10 mouse cellular contexts compared by ENCODE assay signal in genomic region chr2:61058545-61059235, GRCm38 (mm10).
DNase-seq lines count a peak whose midpoint lies in the region; TF ChIP-seq lines count a peak whose summit lies in the region.
"Had no signal": no experiment of that assay in that cellular context is flagged by ENCODE, and none has a peak within 500 bp of the region (broad histone marks: within the 10 kb centered on the region; RNA-seq: fewer than 3 reads in every experiment).

No protein-coding gene starts in this region.

- WGBS in heart, embryonic 10.5 days = 40% methylated on average over 6 of the region's 6 CpGs
- 51% methylated on average over 6 of the region's 6 CpGs for WGBS in heart, adult 2 months
- 32% methylated on average over 6 of the region's 6 CpGs for WGBS in kidney, adult 2 months

- peak overlapping the region; percentile 17; the same call in 1 of the 2 replicates for H3K27ac ChIP-seq in heart, embryonic 10.5 days
- no peak overlapping the region for H3K27ac ChIP-seq in heart, adult 2 months
- H3K27ac ChIP-seq in kidney, adult 2 months (ENCODE audit: insufficient read depth, low read depth, low read length) = no peak overlapping the region

- intact Hi-C loops in heart, adult 2 months (cut with DNase I) = no loop called here

- no peaks in the 10 kb centered on the region for H3K27me3 ChIP-seq in heart, embryonic 10.5 days (ENCODE audit: insufficient read depth, poor library complexity, severe bottlenecking)
- no peaks in the 10 kb centered on the region for H3K27me3 ChIP-seq in heart, adult 2 months (ENCODE audit: control insufficient read depth, insufficient read depth, low read length)
- no peaks in the 10 kb centered on the region; the same call in 1 of the 2 replicates for H3K27me3 ChIP-seq in kidney, adult 2 months (replicated peaks; ENCODE audit: control insufficient read depth, insufficient read depth, low read length)

- no peaks in the 10 kb centered on the region for H3K9me3 ChIP-seq in heart, embryonic 10.5 days
- H3K9me3 ChIP-seq: G1E had no signal

- H3K9ac ChIP-seq in heart, adult 2 months (ENCODE audit: low read depth, low read length) = no peak overlapping the region

- H3K79me2 ChIP-seq in heart, adult 2 months (replicated peaks; ENCODE audit: control insufficient read depth, insufficient read depth, low read length) = no peaks in the 10 kb centered on the region

- peaks cover 26% of the 10 kb centered on the region for H3K4me1 ChIP-seq in heart, embryonic 10.5 days
- H3K4me1 ChIP-seq in heart, adult 2 months (ENCODE audit: control insufficient read depth, insufficient read depth, low read length) = no peaks in the 10 kb centered on the region; the same call in 1 of the 2 replicates
- H3K4me1 ChIP-seq in kidney, adult 2 months (ENCODE audit: control insufficient read depth, insufficient read depth, low read length) = peaks cover 7% of the 10 kb centered on the region

- no peak for TF ChIP-seq POLR2A in heart, adult 2 months (IDR thresholded peaks at IDR 0.05; ENCODE audit: insufficient read depth, low read depth, low read length)
- no peak for TF ChIP-seq POLR2A in kidney, adult 2 months (IDR thresholded peaks at IDR 0.05; ENCODE audit: low read depth, low read length)

- no peak for TF ChIP-seq CTCF in heart, adult 2 months (IDR thresholded peaks at IDR 0.05)
- TF ChIP-seq CTCF in kidney, adult 2 months (conservative IDR thresholded peaks at IDR 0.05; ENCODE audit: insufficient read depth, insufficient read length, low read depth, low read length) = no peak

- no peak for TF ChIP-seq EP300 in heart, adult 2 months (IDR thresholded peaks at IDR 0.05; ENCODE audit: insufficient read depth, low read depth, low read length)

- H3K4me3 ChIP-seq in heart, embryonic 10.5 days = no peak overlapping the region
- no peak overlapping the region for H3K4me3 ChIP-seq in heart, adult 2 months
- H3K4me3 ChIP-seq in kidney, adult 2 months (ENCODE audit: insufficient read depth, low read depth, low read length) = no peak overlapping the region
- H3K4me3 ChIP-seq: myocyte had no signal

- DNase-seq in heart, embryonic 10.5 days (ENCODE audit: low spot score) = no peak
- DNase-seq in heart, adult 2 months = no peak
- DNase-seq in right cerebral cortex, postnatal 10 days (ENCODE audit: low spot score in 2 of 2) = peak; percentile 40 to 44
- no peak for DNase-seq in right cerebral cortex, adult 2 months (ENCODE audit: low spot score in 2 of 2)
- peak; percentile 55 for DNase-seq in kidney, adult 2 months
- DNase-seq in urinary bladder, postnatal 14 days (ENCODE audit: low spot score) = no peak
- no peak for DNase-seq in B cell, adult 2 months
- DNase-seq in spleen, postnatal 14 days (ENCODE audit: low spot score in 2 of 2) = no peak

- H3K36me3 ChIP-seq in heart, embryonic 10.5 days = no peaks in the 10 kb centered on the region
- no peaks in the 10 kb centered on the region for H3K36me3 ChIP-seq in heart, adult 2 months (ENCODE audit: control insufficient read depth, insufficient read depth, low read length)
- H3K36me3 ChIP-seq in kidney, adult 2 months (ENCODE audit: control insufficient read depth, insufficient read depth, low read length) = no peaks in the 10 kb centered on the region
- H3K36me3 ChIP-seq: G1E had no signal

Comparison
In these comparisons a context has a peak if more than half of its experiments do, and no peak if none do; other contexts are left out.
1. DNase-seq: peak in right cerebral cortex, postnatal 10 days (2 of 2) and kidney, adult 2 months (single experiment); none in heart, embryonic 10.5 days (single experiment), heart, adult 2 months (0 of 2), right cerebral cortex, adult 2 months (0 of 2), urinary bladder, postnatal 14 days (single experiment), B cell, adult 2 months (0 of 2) and spleen, postnatal 14 days (0 of 2).